Mouse (Mus musculus) spleen, adult 2 months (tissue): Measurements from ENCODE around the gene Phlda2.

Experiments
- CTCF ChIP-seq: fragments of 200-500 bp; IDR thresholded peaks from 2 replicates; pipeline ENCODE4 v1.5.1; 2011; ENCODE audit warnings: mild to moderate bottlenecking, inconsistent platforms; ENCODE audit not compliant: insufficient read depth, insufficient read length, insufficient replicate concordance; ENCODE audit errors: extremely low read depth
- POLR2A ChIP-seq: fragments of 200-500 bp; IDR thresholded peaks from 2 replicates; pipeline ENCODE4 v1.6.1; 2011; ENCODE audit warnings: low read depth, low read length, inconsistent platforms

- TF ChIP-seq CTCF, result no peak
- TF ChIP-seq POLR2A, result no peak
Measured at GRCm38 (mm10) chr7:143513763-143514415, 10.9 kb upstream of the Phlda2 start.
